Mouse (Mus musculus) heart, postnatal 10 days (tissue): ENCODE measurements around the gene Fam8a1. TPM values are rescaled to one million over a fixed set of nuclear protein-coding genes. Genes with fewer than 3 reads are reported as not detected.

Source experiments
- DNase-seq, 2 experiments: peaks; one replicate each; pipeline ENCODE4 v3.0.0; 2021
- intact Hi-C: fragments of 180-260 bp; cut with DNase I; formaldehyde crosslinking; loops from one replicate; pipeline ENCODE4 v1.15.1; 2025
- total RNA-seq, 2 experiments: library from RNA; stranded (reverse); gene quantifications; 2 replicates each; pipeline ENCODE4 v1.2.3; 2021

The Fam8a1 gene
- total RNA-seq, 2 experiments from 2014 or later: 44.7 to 44.8 TPM

DNA sequence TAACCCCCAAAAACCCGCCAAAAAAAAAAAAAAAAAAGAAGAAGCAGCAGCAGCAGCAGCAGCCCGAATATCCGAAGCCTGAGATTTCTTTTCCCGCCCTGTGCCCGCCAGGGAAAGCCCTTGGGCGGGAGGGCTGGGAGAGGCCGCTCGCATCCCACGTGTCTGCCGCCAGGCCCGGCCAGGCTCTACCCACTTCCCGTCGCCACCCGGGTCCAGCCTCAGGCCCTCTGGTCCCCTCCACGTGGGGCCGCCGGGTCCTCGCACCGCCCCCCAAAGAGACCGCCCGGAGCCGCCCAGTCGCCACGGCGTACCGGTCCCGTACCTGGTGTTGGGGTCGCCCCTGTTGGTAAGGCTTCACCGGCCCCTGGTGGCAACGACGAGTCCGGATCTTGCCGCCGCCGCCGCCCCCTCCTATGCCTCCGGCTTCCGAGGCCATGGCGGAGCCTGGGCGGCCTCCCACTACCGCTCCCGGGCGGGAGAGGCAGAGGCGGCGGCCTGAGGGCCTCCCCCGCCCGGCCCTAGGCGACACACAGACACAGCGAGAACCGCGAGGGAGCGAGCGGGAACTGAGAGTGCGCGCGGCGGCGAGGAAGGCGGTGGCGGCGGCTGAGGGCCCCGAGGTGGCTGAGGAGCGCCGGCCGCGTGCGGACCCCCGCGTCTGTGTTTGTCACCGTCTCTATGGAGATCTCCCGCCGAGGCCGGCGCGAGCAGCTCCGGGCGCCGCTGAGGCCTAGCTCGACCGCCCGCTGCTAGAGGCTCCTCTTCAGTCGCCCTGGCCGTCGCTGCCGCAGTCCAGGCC, 57.9 kb downstream of the Fam8a1 start:
- intact Hi-C loops: no loop called here
- DNase-seq: peak; percentile 69 to 71

Other genes with a start within 250 kb of the Fam8a1 start
- gene Cap2, start 167.7 kb upstream of the Fam8a1 start, total RNA-seq: 100 to 1,000 TPM; 127 to 146 TPM
- 10 to 100 TPM; 39.2 to 45.0 TPM for gene Nup153, start 58.4 kb downstream of the Fam8a1 start, total RNA-seq